Mouse (Mus musculus) lung, adult 2 months (tissue): ENCODE measurements around the gene Hist1h2ae.

Experiments used
- CTCF ChIP-seq: fragments of 200-500 bp; IDR thresholded peaks from 2 replicates; pipeline ENCODE4 v1.5.1; 2011; ENCODE audit warnings: mild to moderate bottlenecking, low read length, control low read depth; ENCODE audit not compliant: insufficient read depth
- POLR2A ChIP-seq: fragments of 200-500 bp; IDR thresholded peaks from 2 replicates; pipeline ENCODE4 v1.6.1; 2011; ENCODE audit warnings: low read depth, mild to moderate bottlenecking, control low read depth, low read length, borderline replicate concordance; ENCODE audit errors: extremely low read depth

DNA sequence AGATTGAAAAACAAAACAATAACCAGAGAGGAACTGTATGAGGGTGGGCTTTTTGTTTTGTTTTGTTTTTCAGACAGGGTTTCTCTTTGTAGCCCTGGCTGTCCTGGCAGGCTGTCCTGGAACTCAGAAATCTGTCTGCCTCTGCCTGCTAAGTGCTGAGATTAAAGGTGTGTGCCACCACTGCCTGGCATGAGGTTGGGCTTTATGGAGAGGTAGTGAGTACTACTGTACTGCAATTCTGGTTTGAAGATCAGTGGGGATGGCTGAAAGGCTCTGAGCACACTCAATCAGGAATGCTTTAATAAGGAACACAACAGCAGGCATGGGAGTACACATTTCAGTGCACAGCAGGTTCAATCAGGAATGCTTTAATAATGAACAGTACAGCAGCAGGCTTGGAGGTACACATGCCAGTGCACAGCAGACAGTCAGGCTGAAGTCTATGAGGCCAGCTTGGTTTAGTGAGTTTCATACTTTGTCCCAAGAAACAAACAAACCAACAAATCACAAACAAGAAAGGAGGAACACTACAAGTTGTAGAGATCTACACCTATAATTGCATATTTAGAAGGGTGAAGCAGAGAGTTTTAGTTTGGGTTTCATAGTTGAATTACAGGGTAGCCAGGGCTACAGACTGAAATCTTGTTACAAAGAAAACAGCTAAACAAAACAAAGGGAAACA lies 12.5 kb upstream of the Hist1h2ae start:
- TF ChIP-seq CTCF, result no peak
- TF ChIP-seq POLR2A, result no peak
